In the genomic region with DNA sequence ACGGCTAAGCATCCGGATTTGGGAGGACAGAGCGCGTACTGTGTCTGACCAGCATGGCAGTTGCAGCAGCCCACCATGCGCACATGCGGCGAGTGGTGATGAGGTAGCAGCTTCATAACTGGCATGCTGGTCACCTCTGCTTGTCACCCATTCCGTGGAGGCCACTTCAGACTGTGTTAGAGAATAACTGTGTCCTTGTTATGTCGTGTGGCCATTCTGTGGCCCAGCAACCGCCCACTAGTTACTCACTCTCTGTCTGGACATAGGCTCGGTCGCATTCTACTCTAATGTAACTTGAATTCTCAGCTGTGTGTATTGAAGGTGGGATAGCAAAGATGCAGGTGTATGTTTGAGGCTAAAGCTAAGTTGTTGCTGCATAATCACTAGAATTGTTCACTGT, we compare ENCODE assay signal across 26 mouse cellular contexts.
"Had no signal": no experiment of that assay in that cellular context is flagged by ENCODE, and none has a peak within 500 bp of the region (broad histone marks: within the 10 kb centered on the region; RNA-seq: fewer than 3 reads in every experiment).

No protein-coding gene starts in this region.

- H3K4me1 ChIP-seq: embryonic facial prominence, embryonic 12.5 days; embryonic facial prominence, embryonic 13.5 days; embryonic facial prominence, embryonic 15.5 days had no signal

- H3K4me2 ChIP-seq: embryonic facial prominence, embryonic 12.5 days; embryonic facial prominence, embryonic 13.5 days; embryonic facial prominence, embryonic 15.5 days; forebrain, embryonic 12.5 days; forebrain, embryonic 13.5 days; forebrain, embryonic 15.5 days had no signal

- H3K4me3 ChIP-seq: embryonic facial prominence, embryonic 10.5 days; embryonic facial prominence, embryonic 12.5 days; embryonic facial prominence, embryonic 13.5 days; embryonic facial prominence, embryonic 15.5 days; erythroblast, embryonic 14.5 days; forebrain, embryonic 10.5 days; forebrain, embryonic 12.5 days; forebrain, embryonic 13.5 days; forebrain, embryonic 15.5 days; gastrocnemius, adult 2 months; heart, adult 2 months had no signal

- DNase-seq: cerebellum, adult 9-10 months; cerebellum, adult 9-11 months; cerebellum, postnatal 10 days; cerebellum, postnatal 14 days; cerebellum, postnatal 25 days; cerebellum, postnatal 36 days; embryo, embryonic 11 days; forebrain, postnatal 0 days; gastrocnemius, adult 2 months; gastrocnemius, postnatal 10 days; gastrocnemius, postnatal 14 days; gastrocnemius, postnatal 25 days; gastrocnemius, postnatal 36 days; heart, adult 18-20 months; heart, adult 2 months had no signal

- ATAC-seq: forebrain, embryonic 13.5 days; forebrain, embryonic 14.5 days; forebrain, embryonic 15.5 days; forebrain, embryonic 16.5 days; forebrain, postnatal 0 days had no signal

- H3K9me3 ChIP-seq: embryonic facial prominence, embryonic 10.5 days; embryonic facial prominence, embryonic 12.5 days; embryonic facial prominence, embryonic 13.5 days; embryonic facial prominence, embryonic 15.5 days; forebrain, embryonic 10.5 days; forebrain, embryonic 12.5 days; forebrain, embryonic 13.5 days; forebrain, embryonic 15.5 days had no signal

- H3K9ac ChIP-seq: embryonic facial prominence, embryonic 12.5 days; embryonic facial prominence, embryonic 13.5 days; embryonic facial prominence, embryonic 15.5 days; forebrain, embryonic 12.5 days; forebrain, embryonic 13.5 days; forebrain, embryonic 15.5 days; forebrain, postnatal 0 days had no signal

- H3K27ac ChIP-seq: embryonic facial prominence, embryonic 10.5 days; embryonic facial prominence, embryonic 12.5 days; embryonic facial prominence, embryonic 13.5 days; embryonic facial prominence, embryonic 15.5 days; forebrain, embryonic 10.5 days; forebrain, embryonic 12.5 days; forebrain, embryonic 13.5 days; forebrain, embryonic 15.5 days; gastrocnemius, adult 2 months; heart, adult 2 months had no signal

- H3K27me3 ChIP-seq: embryonic facial prominence, embryonic 12.5 days; embryonic facial prominence, embryonic 13.5 days; embryonic facial prominence, embryonic 15.5 days; forebrain, embryonic 12.5 days; forebrain, embryonic 13.5 days; forebrain, embryonic 15.5 days had no signal
